Mouse (Mus musculus): ENCODE measurements at regions not wholly inside any gene's neighbourhood (a gene's known extent, or its start where the extent isn't known, plus 50 kb on each side); places are given as distances from the start of the nearest gene placed in this dataset.

GRCm38 (mm10) chr3:9947357-9948065, 140.4 kb upstream of the Gm9833 start:
- 52% methylated on average over 11 of the region's 11 CpGs for WGBS
- H3K4me2 ChIP-seq (replicated peaks; ENCODE audit: low read depth, low read length): no peak overlapping the region
- peak; percentile 91 for DNase-seq (ENCODE audit: low spot score)
- TF ChIP-seq CTCF (IDR thresholded peaks at IDR 0.05) (peak; percentile 97), EP300 (IDR thresholded peaks at IDR 0.05) (no peak)
- no peaks in the 10 kb centered on the region; the same call in 1 of the 2 replicates for H3K27me3 ChIP-seq (replicated peaks; ENCODE audit: insufficient read depth, low read length)
- no peaks in the 10 kb centered on the region for H3K4me1 ChIP-seq (ENCODE audit: insufficient read depth, low read depth, low read length)
- H3K4me3 ChIP-seq (ENCODE audit: low read depth, low read length): no peak overlapping the region
- H3K9ac ChIP-seq (replicated peaks; ENCODE audit: low read depth): no peak overlapping the region
- H3K9me3 ChIP-seq (ENCODE audit: low read length): no peaks in the 10 kb centered on the region
- no peak overlapping the region for H3K27ac ChIP-seq (ENCODE audit: low read length)
- no peaks in the 10 kb centered on the region for H3K36me3 ChIP-seq (ENCODE audit: insufficient read depth, low read length)
- peak; percentile 83 for ATAC-seq

GRCm38 (mm10) chr3:9948114-9948513, 139.8 kb upstream of the Gm9833 start:
- Histone ChIP-seq H3K4me2 (replicated peaks; ENCODE audit: low read depth, low read length) (no peak overlapping the region), H3K27ac (ENCODE audit: low read length) (no peak overlapping the region), H3K4me1 (ENCODE audit: insufficient read depth, low read depth, low read length) (no peaks in the 10 kb centered on the region), H3K9me3 (ENCODE audit: low read length) (no peaks in the 10 kb centered on the region), H3K9ac (replicated peaks; ENCODE audit: low read depth) (no peak overlapping the region), H3K36me3 (ENCODE audit: insufficient read depth, low read length) (no peaks in the 10 kb centered on the region), H3K4me3 (ENCODE audit: low read depth, low read length) (no peak overlapping the region), H3K27me3 (replicated peaks; ENCODE audit: insufficient read depth, low read length) (no peaks in the 10 kb centered on the region)
- no peak for ATAC-seq
- 64% methylated on average over 7 of the region's 7 CpGs for WGBS
- DNase-seq (ENCODE audit: low spot score): no peak
- TF ChIP-seq EP300 (IDR thresholded peaks at IDR 0.05) (no peak), CTCF (IDR thresholded peaks at IDR 0.05) (no peak)

GRCm38 (mm10) chr3:9957870-9958269, 130.0 kb upstream of the Gm9833 start:
- TF ChIP-seq CTCF (IDR thresholded peaks at IDR 0.05) (no peak), EP300 (IDR thresholded peaks at IDR 0.05) (no peak)
- Histone ChIP-seq H3K27me3 (replicated peaks; ENCODE audit: insufficient read depth, low read length) (0 out of 2 replicates have a peak, but pooled peaks cover 5% of the 10 kb centered on the region), H3K27ac (ENCODE audit: low read length) (no peak overlapping the region), H3K9me3 (ENCODE audit: low read length) (no peaks in the 10 kb centered on the region), H3K4me2 (replicated peaks; ENCODE audit: low read depth, low read length) (no peak overlapping the region), H3K36me3 (ENCODE audit: insufficient read depth, low read length) (no peaks in the 10 kb centered on the region), H3K4me1 (ENCODE audit: insufficient read depth, low read depth, low read length) (no peaks in the 10 kb centered on the region), H3K4me3 (ENCODE audit: low read depth, low read length) (no peak overlapping the region), H3K9ac (replicated peaks; ENCODE audit: low read depth) (no peak overlapping the region)
- WGBS: 85% methylated on average over 3 of the region's 3 CpGs
- no peak for DNase-seq (ENCODE audit: low spot score)
- ATAC-seq: no peak

GRCm38 (mm10) chr3:9959716-9960661, 127.9 kb upstream of the Gm9833 start:
- ATAC-seq: no peak
- no peak for DNase-seq (ENCODE audit: low spot score)
- Histone ChIP-seq H3K4me3 (ENCODE audit: low read depth, low read length) (no peak overlapping the region), H3K9ac (replicated peaks; ENCODE audit: low read depth) (no peak overlapping the region), H3K27ac (ENCODE audit: low read length) (no peak overlapping the region), H3K36me3 (ENCODE audit: insufficient read depth, low read length) (no peaks in the 10 kb centered on the region), H3K27me3 (replicated peaks; ENCODE audit: insufficient read depth, low read length) (0 out of 2 replicates have a peak, but pooled peaks cover 5% of the 10 kb centered on the region), H3K4me2 (replicated peaks; ENCODE audit: low read depth, low read length) (no peak overlapping the region), H3K4me1 (ENCODE audit: insufficient read depth, low read depth, low read length) (no peaks in the 10 kb centered on the region), H3K9me3 (ENCODE audit: low read length) (no peaks in the 10 kb centered on the region)
- WGBS: 89% methylated on average over 37 of the region's 37 CpGs
- TF ChIP-seq CTCF (IDR thresholded peaks at IDR 0.05) (no peak), EP300 (IDR thresholded peaks at IDR 0.05) (no peak)

GRCm38 (mm10) chr3:9960696-9961095, 127.2 kb upstream of the Gm9833 start:
- H3K4me1 ChIP-seq (ENCODE audit: insufficient read depth, low read depth, low read length): no peaks in the 10 kb centered on the region
- no peak overlapping the region for H3K4me2 ChIP-seq (replicated peaks; ENCODE audit: low read depth, low read length)
- no peak overlapping the region for H3K4me3 ChIP-seq (ENCODE audit: low read depth, low read length)
- H3K9me3 ChIP-seq (ENCODE audit: low read length): no peaks in the 10 kb centered on the region
- H3K9ac ChIP-seq (replicated peaks; ENCODE audit: low read depth): no peak overlapping the region
- 40% methylated on average over 7 of the region's 7 CpGs for WGBS
- ATAC-seq (peak; percentile 77), DNase-seq (ENCODE audit: low spot score) (peak; percentile 81)
- H3K36me3 ChIP-seq (ENCODE audit: insufficient read depth, low read length): no peaks in the 10 kb centered on the region
- 0 out of 2 replicates have a peak, but pooled peaks cover 5% of the 10 kb centered on the region for H3K27me3 ChIP-seq (replicated peaks; ENCODE audit: insufficient read depth, low read length)
- TF ChIP-seq CTCF (IDR thresholded peaks at IDR 0.05) (peak; percentile 65), EP300 (IDR thresholded peaks at IDR 0.05) (peak; percentile 26; the same call in 1 of the 2 replicates)
- H3K27ac ChIP-seq (ENCODE audit: low read length): no peak overlapping the region
